21 mouse cellular contexts compared by ENCODE assay signal in the genomic region with DNA sequence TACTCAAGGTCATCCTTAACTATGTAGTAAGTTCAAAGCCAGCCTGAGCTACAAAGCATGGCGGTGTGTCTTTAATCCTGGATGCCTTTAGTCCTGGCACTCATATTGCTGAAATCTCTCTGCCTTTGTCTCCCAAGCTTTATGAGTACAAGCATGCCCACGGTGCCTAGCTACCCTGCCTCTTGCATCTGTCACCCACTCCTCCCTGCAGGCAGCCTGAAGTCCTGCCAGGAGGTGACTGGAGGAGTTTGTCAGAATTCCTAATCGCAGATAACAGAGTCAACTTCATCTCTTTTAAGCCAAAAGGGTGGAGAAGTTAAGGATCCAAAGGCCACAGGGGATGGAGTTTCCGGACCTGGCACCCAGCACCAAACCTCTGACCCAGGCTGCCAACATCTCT.
DNase-seq lines count a peak whose midpoint lies in the region; ATAC-seq lines count a peak whose summit lies in the region.
"Had no signal": no experiment of that assay in that cellular context is flagged by ENCODE, and none has a peak within 500 bp of the region (broad histone marks: within the 10 kb centered on the region; RNA-seq: fewer than 3 reads in every experiment).

No protein-coding gene starts in this region.

- no peak overlapping the region for H3K9ac ChIP-seq in liver, embryonic 13.5 days
- no peak overlapping the region for H3K9ac ChIP-seq in liver, embryonic 11.5 days (ENCODE audit: low read depth, low read length)
- H3K9ac ChIP-seq: forebrain, embryonic 13.5 days; hindbrain, embryonic 15.5 days; liver, embryonic 14.5 days; lung, embryonic 15.5 days; stomach, embryonic 15.5 days had no signal

- no peak for ATAC-seq in liver, embryonic 13.5 days (ENCODE audit: low read depth)
- ATAC-seq in liver, embryonic 11.5 days (replicated peaks; ENCODE audit: low FRiP score), result no peak
- ATAC-seq: forebrain, embryonic 13.5 days; midbrain, embryonic 16.5 days had no signal

- no peaks in the 10 kb centered on the region for H3K27me3 ChIP-seq in liver, embryonic 13.5 days
- H3K27me3 ChIP-seq in liver, embryonic 11.5 days (replicated peaks; ENCODE audit: control insufficient read depth, insufficient read depth, low read length), result no peaks in the 10 kb centered on the region
- H3K27me3 ChIP-seq: forebrain, embryonic 13.5 days; hindbrain, embryonic 15.5 days; lung, embryonic 15.5 days; stomach, embryonic 15.5 days had no signal

- WGBS in liver, embryonic 13.5 days (ENCODE audit: insufficient replicate concordance), result 63% methylated on average over 4 of the region's 4 CpGs
- WGBS in liver, embryonic 11.5 days, result 69% methylated on average over 4 of the region's 4 CpGs

- no peak overlapping the region for H3K4me3 ChIP-seq in liver, embryonic 13.5 days (replicated peaks)
- no peak overlapping the region for H3K4me3 ChIP-seq in liver, embryonic 11.5 days (ENCODE audit: low read depth, low read length)
- H3K4me3 ChIP-seq: forebrain, embryonic 13.5 days; hindbrain, embryonic 10.5 days; hindbrain, embryonic 15.5 days; lung, embryonic 15.5 days; stomach, embryonic 15.5 days had no signal

- H3K4me1 ChIP-seq in liver, embryonic 13.5 days (replicated peaks), result peaks cover 16% of the 10 kb centered on the region
- H3K4me1 ChIP-seq in liver, embryonic 11.5 days (replicated peaks; ENCODE audit: control insufficient read depth, insufficient read depth, low read length), result no peaks in the 10 kb centered on the region
- H3K4me1 ChIP-seq: forebrain, embryonic 13.5 days; hindbrain, embryonic 15.5 days; stomach, embryonic 15.5 days had no signal

- H3K4me2 ChIP-seq in liver, embryonic 13.5 days, result peak overlapping the region; percentile 24; the same call in 1 of the 2 replicates
- H3K4me2 ChIP-seq in liver, embryonic 11.5 days, result no peak overlapping the region
- H3K4me2 ChIP-seq: forebrain, embryonic 13.5 days; hindbrain, embryonic 15.5 days; lung, embryonic 15.5 days; midbrain, embryonic 11.5 days; stomach, embryonic 15.5 days had no signal

- H3K27ac ChIP-seq in liver, embryonic 13.5 days, result no peak overlapping the region
- H3K27ac ChIP-seq in liver, embryonic 11.5 days (ENCODE audit: low read depth, low read length), result no peak overlapping the region
- H3K27ac ChIP-seq: forebrain, embryonic 13.5 days; hindbrain, embryonic 10.5 days; hindbrain, embryonic 15.5 days; liver, embryonic 14.5 days; lung, embryonic 15.5 days; stomach, embryonic 15.5 days had no signal

- no peaks in the 10 kb centered on the region for H3K9me3 ChIP-seq in liver, embryonic 13.5 days (replicated peaks)
- no peaks in the 10 kb centered on the region for H3K9me3 ChIP-seq in liver, embryonic 11.5 days (ENCODE audit: control insufficient read depth, low read length)
- H3K9me3 ChIP-seq: forebrain, embryonic 13.5 days; hindbrain, embryonic 15.5 days; lung, embryonic 15.5 days; stomach, embryonic 15.5 days had no signal

- DNase-seq in layer of hippocampus, adult 11-12 months (ENCODE audit: low spot score), result peak; percentile 44
- no peak for DNase-seq in layer of hippocampus, postnatal 25 days (ENCODE audit: extremely low spot score in 1 of 2, low spot score in 1 of 2)
- no peak for DNase-seq in liver, embryonic 13.5 days
- no peak for DNase-seq in liver, embryonic 11.5 days (ENCODE audit: low spot score)
- peak; percentile 24 to 37 for DNase-seq in layer of hippocampus, postnatal 36 days
- DNase-seq in heart, adult 11 months, result no peak
- DNase-seq in thymus, postnatal 25 days, result no peak
- DNase-seq: adrenal gland, postnatal 14 days; cerebellum, adult 18-20 months; heart, postnatal 14 days; kidney, adult 18-20 months; lung, postnatal 36 days; right cerebral cortex, postnatal 25 days had no signal

- no peaks in the 10 kb centered on the region for H3K36me3 ChIP-seq in liver, embryonic 13.5 days
- no peaks in the 10 kb centered on the region for H3K36me3 ChIP-seq in liver, embryonic 11.5 days (ENCODE audit: control insufficient read depth, insufficient read depth, low read length)
- H3K36me3 ChIP-seq: hindbrain, embryonic 10.5 days; hindbrain, embryonic 15.5 days; lung, embryonic 15.5 days; stomach, embryonic 15.5 days had no signal

Comparison
In these comparisons a context has a peak if more than half of its experiments do, and no peak if none do; other contexts are left out.
1. DNase-seq: peak in layer of hippocampus, adult 11-12 months (single experiment) and layer of hippocampus, postnatal 36 days (2 of 2); none in layer of hippocampus, postnatal 25 days (0 of 2), liver, embryonic 13.5 days (single experiment), liver, embryonic 11.5 days (single experiment), heart, adult 11 months (single experiment) and thymus, postnatal 25 days (single experiment).